Mouse (Mus musculus): Measurements from ENCODE around the gene Mb21d2. TPM values are rescaled to one million over a fixed set of nuclear protein-coding genes. Genes with fewer than 3 reads are reported as not detected.
A peak's percentile ranks its signal among the peaks of the same experiment; 100 is the strongest.

Gene Mb21d2
- 10.9 and 12.7 TPM in 2 replicates for polyA plus RNA-seq (2014; fragmentation: Nextera tagmentation; extraction: Ambion mirVana)

- DNase-seq (ENCODE audit: low spot score) (peak; percentile 73), ATAC-seq (peak; percentile 60)
- Histone ChIP-seq H3K4me3 (ENCODE audit: low read depth, low read length) (peak within 1 kb of the TSS; percentile 82), H3K36me3 (ENCODE audit: control insufficient read depth, insufficient read depth, low read length) (no peaks in the 10 kb centered on the region), H3K9ac (ENCODE audit: low read length) (peak within 1 kb of the TSS; percentile 83), H3K27me3 (replicated peaks; ENCODE audit: control insufficient read depth, insufficient read depth, low read length) (peaks cover 11% of the 10 kb centered on the region; the same call in 1 of the 2 replicates), H3K9me3 (replicated peaks; ENCODE audit: control insufficient read depth, low read length) (no peaks in the 10 kb centered on the region), H3K4me2 (ENCODE audit: low read length) (peak within 1 kb of the TSS; percentile 89), H3K4me1 (ENCODE audit: control insufficient read depth, insufficient read depth, low read length) (peaks cover 18% of the 10 kb centered on the region; the same call in 1 of the 2 replicates), H3K27ac (ENCODE audit: low read depth, low read length) (peak within 1 kb of the TSS; percentile 90)
- WGBS, result under 1% methylated on average over 72 of the region's 73 CpGs
These were observed at the start of gene Mb21d2 for GRCm38 (mm10) chr16:28928815-28929685. Mb21d2 (minus strand) TSS chr16:28929673.

GRCm38 (mm10) chr16:28966236-28966635 is 36.8 kb upstream of the Mb21d2 start:
- ATAC-seq, result no peak
- no peak overlapping the region for H3K4me3 ChIP-seq (ENCODE audit: low read depth, low read length)
- DNase-seq (ENCODE audit: low spot score), result peak; percentile 28
- WGBS, result 49% methylated on average over 2 of the region's 2 CpGs
- H3K4me1 ChIP-seq (ENCODE audit: control insufficient read depth, insufficient read depth, low read length), result no peaks in the 10 kb centered on the region
- no peaks in the 10 kb centered on the region for H3K27me3 ChIP-seq (replicated peaks; ENCODE audit: control insufficient read depth, insufficient read depth, low read length)
- H3K9me3 ChIP-seq (replicated peaks; ENCODE audit: control insufficient read depth, low read length), result no peaks in the 10 kb centered on the region
- H3K27ac ChIP-seq (ENCODE audit: low read depth, low read length), result no peak overlapping the region
- no peak overlapping the region for H3K4me2 ChIP-seq (ENCODE audit: low read length)
- H3K9ac ChIP-seq (ENCODE audit: low read length), result no peak overlapping the region
- H3K36me3 ChIP-seq (ENCODE audit: control insufficient read depth, insufficient read depth, low read length), result no peaks in the 10 kb centered on the region

- no peak overlapping the region for H3K9ac ChIP-seq (ENCODE audit: low read length)
- no peak overlapping the region for H3K27ac ChIP-seq (ENCODE audit: low read depth, low read length)
- no peak for DNase-seq (ENCODE audit: low spot score)
- H3K4me2 ChIP-seq (ENCODE audit: low read length), result no peak overlapping the region
- no peaks in the 10 kb centered on the region for H3K36me3 ChIP-seq (ENCODE audit: control insufficient read depth, insufficient read depth, low read length)
- H3K27me3 ChIP-seq (replicated peaks; ENCODE audit: control insufficient read depth, insufficient read depth, low read length), result no peaks in the 10 kb centered on the region
- H3K4me3 ChIP-seq (ENCODE audit: low read depth, low read length), result no peak overlapping the region
- H3K4me1 ChIP-seq (ENCODE audit: control insufficient read depth, insufficient read depth, low read length), result no peaks in the 10 kb centered on the region
- WGBS, result 87% methylated on average over 4 of the region's 4 CpGs
- no peaks in the 10 kb centered on the region for H3K9me3 ChIP-seq (replicated peaks; ENCODE audit: control insufficient read depth, low read length)
- no peak for ATAC-seq
These were observed 34.6 kb upstream of the Mb21d2 start for GRCm38 (mm10) chr16:28964048-28964447.

- no peaks in the 10 kb centered on the region for H3K4me1 ChIP-seq (ENCODE audit: control insufficient read depth, insufficient read depth, low read length)
- no peaks in the 10 kb centered on the region for H3K9me3 ChIP-seq (replicated peaks; ENCODE audit: control insufficient read depth, low read length)
- ATAC-seq (no peak), DNase-seq (ENCODE audit: low spot score) (no peak)
- H3K27me3 ChIP-seq (replicated peaks; ENCODE audit: control insufficient read depth, insufficient read depth, low read length), result no peaks in the 10 kb centered on the region
- no peak overlapping the region for H3K27ac ChIP-seq (ENCODE audit: low read depth, low read length)
- H3K4me2 ChIP-seq (ENCODE audit: low read length), result no peak overlapping the region
- H3K36me3 ChIP-seq (ENCODE audit: control insufficient read depth, insufficient read depth, low read length), result no peaks in the 10 kb centered on the region
- H3K9ac ChIP-seq (ENCODE audit: low read length), result no peak overlapping the region
- H3K4me3 ChIP-seq (ENCODE audit: low read depth, low read length), result no peak overlapping the region
These were observed 33.5 kb upstream of the Mb21d2 start for GRCm38 (mm10) chr16:28962987-28963386.

GRCm38 (mm10) chr16:28949810-28950209 is 20.3 kb upstream of the Mb21d2 start:
- no peaks in the 10 kb centered on the region for H3K27me3 ChIP-seq (replicated peaks; ENCODE audit: control insufficient read depth, insufficient read depth, low read length)
- 80% methylated on average over 5 of the region's 5 CpGs for WGBS
- H3K36me3 ChIP-seq (ENCODE audit: control insufficient read depth, insufficient read depth, low read length), result no peaks in the 10 kb centered on the region
- H3K4me3 ChIP-seq (ENCODE audit: low read depth, low read length), result no peak overlapping the region
- DNase-seq (ENCODE audit: low spot score), result no peak
- no peak for ATAC-seq
- H3K4me2 ChIP-seq (ENCODE audit: low read length), result no peak overlapping the region
- no peaks in the 10 kb centered on the region for H3K9me3 ChIP-seq (replicated peaks; ENCODE audit: control insufficient read depth, low read length)
- H3K4me1 ChIP-seq (ENCODE audit: control insufficient read depth, insufficient read depth, low read length), result no peaks in the 10 kb centered on the region
- no peak overlapping the region for H3K9ac ChIP-seq (ENCODE audit: low read length)
- H3K27ac ChIP-seq (ENCODE audit: low read depth, low read length), result no peak overlapping the region

- no peak for ATAC-seq
- no peak overlapping the region for H3K9ac ChIP-seq (ENCODE audit: low read length)
- H3K4me2 ChIP-seq (ENCODE audit: low read length), result no peak overlapping the region
- no peaks in the 10 kb centered on the region for H3K4me1 ChIP-seq (ENCODE audit: control insufficient read depth, insufficient read depth, low read length)
- no peak for DNase-seq (ENCODE audit: low spot score)
- no peak overlapping the region for H3K4me3 ChIP-seq (ENCODE audit: low read depth, low read length)
- 45% methylated on average over 2 of the region's 2 CpGs for WGBS
- H3K36me3 ChIP-seq (ENCODE audit: control insufficient read depth, insufficient read depth, low read length), result no peaks in the 10 kb centered on the region
- H3K27me3 ChIP-seq (replicated peaks; ENCODE audit: control insufficient read depth, insufficient read depth, low read length), result no peaks in the 10 kb centered on the region
- H3K27ac ChIP-seq (ENCODE audit: low read depth, low read length), result no peak overlapping the region
- no peaks in the 10 kb centered on the region for H3K9me3 ChIP-seq (replicated peaks; ENCODE audit: control insufficient read depth, low read length)
These were observed 13.8 kb upstream of the Mb21d2 start for GRCm38 (mm10) chr16:28943254-28943653.

- 62% methylated on average over 7 of the region's 7 CpGs for WGBS
- Histone ChIP-seq H3K4me2 (ENCODE audit: low read length) (no peak overlapping the region), H3K4me1 (ENCODE audit: control insufficient read depth, insufficient read depth, low read length) (no peaks in the 10 kb centered on the region), H3K4me3 (ENCODE audit: low read depth, low read length) (no peak overlapping the region), H3K36me3 (ENCODE audit: control insufficient read depth, insufficient read depth, low read length) (no peaks in the 10 kb centered on the region), H3K9ac (ENCODE audit: low read length) (no peak overlapping the region), H3K27ac (ENCODE audit: low read depth, low read length) (no peak overlapping the region), H3K27me3 (replicated peaks; ENCODE audit: control insufficient read depth, insufficient read depth, low read length) (0 out of 2 replicates have a peak, but pooled peaks cover 2% of the 10 kb centered on the region), H3K9me3 (replicated peaks; ENCODE audit: control insufficient read depth, low read length) (no peaks in the 10 kb centered on the region)
- ATAC-seq (no peak), DNase-seq (ENCODE audit: low spot score) (no peak)
These were observed 6.8 kb upstream of the Mb21d2 start for GRCm38 (mm10) chr16:28936181-28936792.

- DNase-seq (ENCODE audit: low spot score) (no peak), ATAC-seq (no peak)
- Histone ChIP-seq H3K4me3 (ENCODE audit: low read depth, low read length) (no peak overlapping the region), H3K4me1 (ENCODE audit: control insufficient read depth, insufficient read depth, low read length) (no peaks in the 10 kb centered on the region), H3K9ac (ENCODE audit: low read length) (no peak overlapping the region), H3K36me3 (ENCODE audit: control insufficient read depth, insufficient read depth, low read length) (no peaks in the 10 kb centered on the region), H3K9me3 (replicated peaks; ENCODE audit: control insufficient read depth, low read length) (no peaks in the 10 kb centered on the region), H3K4me2 (ENCODE audit: low read length) (no peak overlapping the region), H3K27me3 (replicated peaks; ENCODE audit: control insufficient read depth, insufficient read depth, low read length) (peaks cover 8% of the 10 kb centered on the region; the same call in 1 of the 2 replicates), H3K27ac (ENCODE audit: low read depth, low read length) (no peak overlapping the region)
- WGBS, result 79% methylated on average over 3 of the region's 3 CpGs
These were observed 6.2 kb upstream of the Mb21d2 start for GRCm38 (mm10) chr16:28935701-28936100.

- Histone ChIP-seq H3K36me3 (ENCODE audit: control insufficient read depth, insufficient read depth, low read length) (no peaks in the 10 kb centered on the region), H3K27me3 (replicated peaks; ENCODE audit: control insufficient read depth, insufficient read depth, low read length) (peaks cover 11% of the 10 kb centered on the region; the same call in 1 of the 2 replicates), H3K4me2 (ENCODE audit: low read length) (no peak overlapping the region), H3K9ac (ENCODE audit: low read length) (no peak overlapping the region), H3K9me3 (replicated peaks; ENCODE audit: control insufficient read depth, low read length) (no peaks in the 10 kb centered on the region), H3K4me3 (ENCODE audit: low read depth, low read length) (no peak overlapping the region), H3K27ac (ENCODE audit: low read depth, low read length) (no peak overlapping the region), H3K4me1 (ENCODE audit: control insufficient read depth, insufficient read depth, low read length) (peaks cover 17% of the 10 kb centered on the region; the same call in 1 of the 2 replicates)
- 61% methylated on average over 2 of the region's 2 CpGs for WGBS
- no peak for ATAC-seq
- DNase-seq (ENCODE audit: low spot score), result no peak
These were observed 1.7 kb upstream of the Mb21d2 start for GRCm38 (mm10) chr16:28931213-28931612.

All from forebrain, embryonic 14.5 days (tissue).